Mouse (Mus musculus) brain, embryonic 14.5 days (tissue): ENCODE measurements around the gene Fibp.

Experiments
- CTCF ChIP-seq: fragments of 200-500 bp; IDR thresholded peaks from 2 replicates; pipeline ENCODE4 v1.5.1; 2012; ENCODE audit warnings: inconsistent platforms, mild to moderate bottlenecking, moderate library complexity, borderline replicate concordance; ENCODE audit not compliant: insufficient read depth, insufficient read length; ENCODE audit errors: extremely low read depth
- POLR2A ChIP-seq: fragments of 200-500 bp; IDR thresholded peaks from 2 replicates; pipeline ENCODE4 v1.6.1; 2012; ENCODE audit warnings: mild to moderate bottlenecking, inconsistent platforms, borderline replicate concordance; ENCODE audit not compliant: poor library complexity, insufficient read depth, insufficient read length, severe bottlenecking; ENCODE audit errors: extremely low read depth

- TF ChIP-seq CTCF = no peak
- no peak for TF ChIP-seq POLR2A
Observed at GRCm38 (mm10) chr19:5486286-5486685, 25.9 kb downstream of the Fibp start.
